Mouse (Mus musculus) lung, embryonic 15.5 days (tissue): ENCODE measurements around the gene Plcb4. TPM values are rescaled to one million over a fixed set of nuclear protein-coding genes. Genes with fewer than 3 reads are reported as not detected.

ENCODE experiments used
- ATAC-seq: fragments of 200-750 bp; cut with Nextera tagmentation; 2 replicates; pipeline ENCODE4 v1.8.0; 2017; ENCODE audit warnings: moderate number of reproducible peaks, borderline replicate concordance; ENCODE audit not compliant: low FRiP score, low TSS enrichment; ENCODE audit errors: extremely low read depth
- H3K27ac ChIP-seq: fragments of 300-500 bp; sonication (generic); 2 replicates; pipeline ENCODE4 v1.5.1; 2015; ENCODE audit warnings: moderate library complexity, mild to moderate bottlenecking, inconsistent platforms
- H3K27me3 ChIP-seq: fragments of 300-500 bp; sonication (generic); 2 replicates; pipeline ENCODE4 v1.6.1; 2015; ENCODE audit warnings: inconsistent platforms
- H3K36me3 ChIP-seq: fragments of 300-500 bp; sonication (generic); 2 replicates; pipeline ENCODE4 v1.6.1; 2015; ENCODE audit warnings: inconsistent platforms
- H3K4me1 ChIP-seq: fragments of 300-500 bp; sonication (generic); 2 replicates; pipeline ENCODE4 v1.6.1; 2015; ENCODE audit warnings: inconsistent platforms
- H3K4me2 ChIP-seq: fragments of 300-500 bp; sonication (generic); 2 replicates; pipeline ENCODE4 v1.6.1; 2015; ENCODE audit warnings: inconsistent platforms, mild to moderate bottlenecking, moderate library complexity
- H3K4me3 ChIP-seq: fragments of 300-500 bp; sonication (generic); 2 replicates; pipeline ENCODE4 v1.5.1; 2015; ENCODE audit warnings: mild to moderate bottlenecking, inconsistent platforms
- H3K9ac ChIP-seq: fragments of 300-500 bp; sonication (generic); 2 replicates; pipeline ENCODE4 v1.6.1; 2015; ENCODE audit warnings: inconsistent platforms
- H3K9me3 ChIP-seq: fragments of 300-500 bp; sonication (generic); 2 replicates; pipeline ENCODE4 v1.6.1; 2016; ENCODE audit warnings: inconsistent platforms
- WGBS: fragments of 180-500 bp; shearing (Covaris S2); methylation state at CpG from one replicate; pipeline ENCODE4 v1.1.7; 2015; 5-methylcytosine and 5-hydroxymethylcytosine counted together
- polyA plus RNA-seq: library from polyadenylated mRNA; unstranded; fragments of >200 nt; fragmentation: Nextera tagmentation; extraction: Ambion mirVana; gene quantifications from 2 replicates; pipeline ENCODE4 v1.2.1, GENCODE M21; 2015

Gene Plcb4
- polyA plus RNA-seq, 1 experiment from 2014 or later, result 20.4 TPM

GRCm38 (mm10) chr2:135650885-135651284, 7.9 kb upstream of the Plcb4 start:
- Histone ChIP-seq H3K27me3 (no peaks in the 10 kb centered on the region), H3K9me3 (no peaks in the 10 kb centered on the region), H3K36me3 (no peaks in the 10 kb centered on the region), H3K9ac (no peak overlapping the region), H3K4me3 (no peak overlapping the region), H3K4me1 (no peaks in the 10 kb centered on the region), H3K27ac (no peak overlapping the region), H3K4me2 (no peak overlapping the region)
- no peak for ATAC-seq
- WGBS, result 71% methylated on average over 3 of the region's 3 CpGs

- no peaks in the 10 kb centered on the region for H3K36me3 ChIP-seq
- ATAC-seq, result no peak
- H3K27ac ChIP-seq, result no peak overlapping the region
- no peak overlapping the region for H3K4me2 ChIP-seq
- H3K9ac ChIP-seq, result no peak overlapping the region
- H3K9me3 ChIP-seq, result no peaks in the 10 kb centered on the region
- WGBS, result 83% methylated on average over 6 of the region's 6 CpGs
- H3K4me3 ChIP-seq, result no peak overlapping the region
- no peaks in the 10 kb centered on the region for H3K4me1 ChIP-seq
- no peaks in the 10 kb centered on the region for H3K27me3 ChIP-seq
Observed at GRCm38 (mm10) chr2:135652040-135652439, 6.8 kb upstream of the Plcb4 start.

GRCm38 (mm10) chr2:135652451-135652850, 6.4 kb upstream of the Plcb4 start:
- Histone ChIP-seq H3K4me1 (no peaks in the 10 kb centered on the region), H3K27me3 (no peaks in the 10 kb centered on the region), H3K4me2 (no peak overlapping the region), H3K9me3 (no peaks in the 10 kb centered on the region), H3K36me3 (no peaks in the 10 kb centered on the region), H3K27ac (no peak overlapping the region), H3K9ac (no peak overlapping the region), H3K4me3 (no peak overlapping the region)
- 71% methylated on average over 4 of the region's 4 CpGs for WGBS
- no peak for ATAC-seq

GRCm38 (mm10) chr2:135655948-135656347, 2.9 kb upstream of the Plcb4 start:
- no peak overlapping the region for H3K4me3 ChIP-seq
- no peaks in the 10 kb centered on the region for H3K36me3 ChIP-seq
- 0 out of 2 replicates have a peak, but pooled peaks cover 6% of the 10 kb centered on the region for H3K4me1 ChIP-seq
- H3K4me2 ChIP-seq, result no peak overlapping the region
- H3K9me3 ChIP-seq, result no peaks in the 10 kb centered on the region
- ATAC-seq, result no peak
- no peaks in the 10 kb centered on the region for H3K27me3 ChIP-seq
- H3K9ac ChIP-seq, result no peak overlapping the region
- no peak overlapping the region for H3K27ac ChIP-seq
- 87% methylated on average over 1 of the region's 1 CpGs for WGBS

GRCm38 (mm10) chr2:135656586-135656985, 2.2 kb upstream of the Plcb4 start:
- H3K36me3 ChIP-seq, result no peaks in the 10 kb centered on the region
- no peak overlapping the region for H3K9ac ChIP-seq
- ATAC-seq, result no peak
- no peaks in the 10 kb centered on the region for H3K9me3 ChIP-seq
- H3K27ac ChIP-seq, result no peak overlapping the region
- 0 out of 2 replicates have a peak, but pooled peaks cover 6% of the 10 kb centered on the region for H3K4me1 ChIP-seq
- WGBS, result 58% methylated on average over 6 of the region's 6 CpGs
- no peak overlapping the region for H3K4me3 ChIP-seq
- H3K4me2 ChIP-seq, result no peak overlapping the region
- no peaks in the 10 kb centered on the region for H3K27me3 ChIP-seq

GRCm38 (mm10) chr2:135659391-135660180, 775 bp downstream of the Plcb4 start:
- Histone ChIP-seq H3K9ac (peak overlapping the region; percentile 93), H3K9me3 (no peaks in the 10 kb centered on the region), H3K27me3 (no peaks in the 10 kb centered on the region), H3K36me3 (no peaks in the 10 kb centered on the region), H3K4me2 (peak overlapping the region; percentile 88), H3K27ac (peak overlapping the region; percentile 96), H3K4me3 (peak overlapping the region; percentile 82), H3K4me1 (0 out of 2 replicates have a peak, but pooled peaks cover 6% of the 10 kb centered on the region)
- WGBS, result 1% methylated on average over 52 of the region's 97 CpGs
- peak; percentile 40 for ATAC-seq

- H3K4me1 ChIP-seq, result 0 out of 2 replicates have a peak, but pooled peaks cover 6% of the 10 kb centered on the region
- H3K27ac ChIP-seq, result no peak overlapping the region
- 55% methylated on average over 4 of the region's 4 CpGs for WGBS
- H3K9ac ChIP-seq, result no peak overlapping the region
- no peak for ATAC-seq
- no peak overlapping the region for H3K4me2 ChIP-seq
- H3K36me3 ChIP-seq, result no peaks in the 10 kb centered on the region
- H3K27me3 ChIP-seq, result no peaks in the 10 kb centered on the region
- H3K9me3 ChIP-seq, result no peaks in the 10 kb centered on the region
- H3K4me3 ChIP-seq, result no peak overlapping the region
Observed at GRCm38 (mm10) chr2:135660816-135661215, 2.0 kb downstream of the Plcb4 start.

- H3K9ac ChIP-seq, result no peak overlapping the region
- ATAC-seq, result no peak
- no peak overlapping the region for H3K4me3 ChIP-seq
- H3K27me3 ChIP-seq, result no peaks in the 10 kb centered on the region
- 79% methylated on average over 1 of the region's 1 CpGs for WGBS
- no peak overlapping the region for H3K27ac ChIP-seq
- no peaks in the 10 kb centered on the region for H3K9me3 ChIP-seq
- H3K36me3 ChIP-seq, result no peaks in the 10 kb centered on the region
- H3K4me1 ChIP-seq, result 0 out of 2 replicates have a peak, but pooled peaks cover 3% of the 10 kb centered on the region
- no peak overlapping the region for H3K4me2 ChIP-seq
Observed at GRCm38 (mm10) chr2:135663785-135664184, 5.0 kb downstream of the Plcb4 start.

- no peak overlapping the region for H3K9ac ChIP-seq
- no peaks in the 10 kb centered on the region for H3K36me3 ChIP-seq
- no peak overlapping the region for H3K27ac ChIP-seq
- no peak overlapping the region for H3K4me2 ChIP-seq
- no peaks in the 10 kb centered on the region for H3K9me3 ChIP-seq
- H3K4me3 ChIP-seq, result no peak overlapping the region
- 0 out of 2 replicates have a peak, but pooled peaks cover 3% of the 10 kb centered on the region for H3K4me1 ChIP-seq
- WGBS, result 86% methylated on average over 2 of the region's 2 CpGs
- no peak for ATAC-seq
- H3K27me3 ChIP-seq, result no peaks in the 10 kb centered on the region
Observed at GRCm38 (mm10) chr2:135667496-135667895, 8.7 kb downstream of the Plcb4 start.

GRCm38 (mm10) chr2:135672459-135673104, 13.8 kb downstream of the Plcb4 start:
- Histone ChIP-seq H3K4me1 (0 out of 2 replicates have a peak, but pooled peaks cover 3% of the 10 kb centered on the region), H3K36me3 (no peaks in the 10 kb centered on the region), H3K9me3 (no peaks in the 10 kb centered on the region), H3K27me3 (no peaks in the 10 kb centered on the region), H3K4me3 (no peak overlapping the region), H3K9ac (no peak overlapping the region), H3K27ac (no peak overlapping the region), H3K4me2 (no peak overlapping the region)
- no peak for ATAC-seq
- 63% methylated on average over 10 of the region's 10 CpGs for WGBS

- no peaks in the 10 kb centered on the region for H3K36me3 ChIP-seq
- no peaks in the 10 kb centered on the region for H3K27me3 ChIP-seq
- 0 out of 2 replicates have a peak, but pooled peaks cover 3% of the 10 kb centered on the region for H3K4me1 ChIP-seq
- no peak overlapping the region for H3K9ac ChIP-seq
- WGBS, result 90% methylated on average over 8 of the region's 8 CpGs
- H3K9me3 ChIP-seq, result no peaks in the 10 kb centered on the region
- H3K4me2 ChIP-seq, result no peak overlapping the region
- no peak overlapping the region for H3K4me3 ChIP-seq
- no peak for ATAC-seq
- no peak overlapping the region for H3K27ac ChIP-seq
Observed at GRCm38 (mm10) chr2:135673649-135674048, 14.8 kb downstream of the Plcb4 start.

- WGBS, result 74% methylated on average over 5 of the region's 5 CpGs
Observed at GRCm38 (mm10) chr2:135675284-135675683, 16.5 kb downstream of the Plcb4 start.

More at GRCm38 (mm10) chr2:135675284-135675683, 16.5 kb downstream of the Plcb4 start:
- no peak for ATAC-seq
- Histone ChIP-seq H3K9ac (no peak overlapping the region), H3K4me3 (no peak overlapping the region), H3K27me3 (no peaks in the 10 kb centered on the region), H3K4me2 (no peak overlapping the region), H3K36me3 (no peaks in the 10 kb centered on the region), H3K9me3 (no peaks in the 10 kb centered on the region), H3K4me1 (peaks cover 11% of the 10 kb centered on the region; the same call in 1 of the 2 replicates), H3K27ac (no peak overlapping the region)
